In genomic region chr3:25807559-25807958, GRCm38 (mm10) we compare ENCODE assay signal across 9 mouse cellular contexts.
DNase-seq lines count a peak whose midpoint lies in the region; ATAC-seq and TF ChIP-seq lines count a peak whose summit lies in the region.
"Had no signal": no experiment of that assay in that cellular context is flagged by ENCODE, and none has a peak within 500 bp of the region (broad histone marks: within the 10 kb centered on the region; RNA-seq: fewer than 3 reads in every experiment).

No protein-coding gene starts in this region.

- H3K36me3 ChIP-seq in kidney, embryonic 14.5 days (ENCODE audit: control insufficient read depth, insufficient read depth, low read length): no peaks in the 10 kb centered on the region
- no peaks in the 10 kb centered on the region for H3K36me3 ChIP-seq in embryonic facial prominence, embryonic 10.5 days (replicated peaks)
- H3K36me3 ChIP-seq in neural tube, embryonic 15.5 days: no peaks in the 10 kb centered on the region
- no peaks in the 10 kb centered on the region for H3K36me3 ChIP-seq in intestine, embryonic 15.5 days
- H3K36me3 ChIP-seq: liver, embryonic 15.5 days had no signal

- H3K4me3 ChIP-seq in kidney, embryonic 14.5 days (ENCODE audit: low read length): no peak overlapping the region
- no peak overlapping the region for H3K4me3 ChIP-seq in embryonic facial prominence, embryonic 10.5 days
- no peak overlapping the region for H3K4me3 ChIP-seq in layer of hippocampus, adult 2 months
- no peak overlapping the region for H3K4me3 ChIP-seq in neural tube, embryonic 15.5 days (replicated peaks)
- H3K4me3 ChIP-seq in intestine, embryonic 15.5 days (replicated peaks): no peak overlapping the region
- H3K4me3 ChIP-seq: liver, embryonic 15.5 days had no signal

- H3K4me2 ChIP-seq in kidney, embryonic 14.5 days (replicated peaks; ENCODE audit: low read depth, low read length): no peak overlapping the region
- H3K4me2 ChIP-seq in neural tube, embryonic 15.5 days: no peak overlapping the region
- no peak overlapping the region for H3K4me2 ChIP-seq in intestine, embryonic 15.5 days (replicated peaks)
- H3K4me2 ChIP-seq: liver, embryonic 15.5 days had no signal

- DNase-seq in kidney, postnatal 10 days: no peak
- DNase-seq in embryonic facial prominence, embryonic 10.5 days (ENCODE audit: low spot score): peak; percentile 56
- DNase-seq in layer of hippocampus, adult 2 months (ENCODE audit: low spot score in 2 of 2): peak; percentile 46 to 51
- no peak for DNase-seq in natural killer cell, adult 2 months (ENCODE audit: low spot score in 2 of 2)
- no peak for DNase-seq in urinary bladder, postnatal 36 days (ENCODE audit: low spot score in 2 of 2)

- peak; percentile 80; the same call in 1 of the 2 replicates for ATAC-seq in kidney, embryonic 14.5 days (ENCODE audit: low FRiP score, low TSS enrichment)
- ATAC-seq in neural tube, embryonic 15.5 days (ENCODE audit: low FRiP score): peak; percentile 95
- no peak for ATAC-seq in intestine, embryonic 15.5 days

- H3K9me3 ChIP-seq in kidney, embryonic 14.5 days (ENCODE audit: control insufficient read depth, low read length): no peaks in the 10 kb centered on the region
- H3K9me3 ChIP-seq in embryonic facial prominence, embryonic 10.5 days: no peaks in the 10 kb centered on the region
- no peaks in the 10 kb centered on the region for H3K9me3 ChIP-seq in neural tube, embryonic 15.5 days (replicated peaks)
- no peaks in the 10 kb centered on the region for H3K9me3 ChIP-seq in intestine, embryonic 15.5 days
- H3K9me3 ChIP-seq: liver, embryonic 15.5 days had no signal

- WGBS in kidney, embryonic 14.5 days: 49% methylated on average over 3 of the region's 3 CpGs
- 47% methylated on average over 3 of the region's 3 CpGs for WGBS in embryonic facial prominence, embryonic 10.5 days
- 15% methylated on average over 3 of the region's 3 CpGs for WGBS in neural tube, embryonic 15.5 days
- 41% methylated on average over 3 of the region's 3 CpGs for WGBS in intestine, embryonic 15.5 days

- no peaks in the 10 kb centered on the region for H3K27me3 ChIP-seq in kidney, embryonic 14.5 days (ENCODE audit: control insufficient read depth, insufficient read depth, low read length)
- no peaks in the 10 kb centered on the region for H3K27me3 ChIP-seq in embryonic facial prominence, embryonic 10.5 days (replicated peaks; ENCODE audit: low read depth, poor library complexity, severe bottlenecking)
- H3K27me3 ChIP-seq in neural tube, embryonic 15.5 days (replicated peaks): no peaks in the 10 kb centered on the region
- no peaks in the 10 kb centered on the region for H3K27me3 ChIP-seq in intestine, embryonic 15.5 days (replicated peaks)
- H3K27me3 ChIP-seq: liver, embryonic 15.5 days had no signal

- H3K27ac ChIP-seq in kidney, embryonic 14.5 days (ENCODE audit: low read depth, low read length): no peak overlapping the region
- H3K27ac ChIP-seq in embryonic facial prominence, embryonic 10.5 days (replicated peaks): no peak overlapping the region
- peak overlapping the region; percentile 43 for H3K27ac ChIP-seq in layer of hippocampus, adult 2 months
- H3K27ac ChIP-seq in neural tube, embryonic 15.5 days (replicated peaks): 0 out of 2 replicates have a peak overlapping the region, but pooled peaks have one; percentile 20
- H3K27ac ChIP-seq in intestine, embryonic 15.5 days: no peak overlapping the region
- H3K27ac ChIP-seq: liver, embryonic 15.5 days had no signal

- no peak for TF ChIP-seq CTCF in layer of hippocampus, adult 2 months (conservative IDR thresholded peaks at IDR 0.05)

- no peak overlapping the region for H3K9ac ChIP-seq in kidney, embryonic 14.5 days (ENCODE audit: low read depth, low read length)
- no peak overlapping the region for H3K9ac ChIP-seq in neural tube, embryonic 15.5 days (replicated peaks)
- H3K9ac ChIP-seq in intestine, embryonic 15.5 days: no peak overlapping the region
- H3K9ac ChIP-seq: liver, embryonic 15.5 days had no signal

- no peaks in the 10 kb centered on the region for H3K4me1 ChIP-seq in kidney, embryonic 14.5 days (ENCODE audit: control insufficient read depth, insufficient read depth, low read length)
- H3K4me1 ChIP-seq in embryonic facial prominence, embryonic 10.5 days: no peaks in the 10 kb centered on the region
- H3K4me1 ChIP-seq in neural tube, embryonic 15.5 days: peaks cover 7% of the 10 kb centered on the region
- no peaks in the 10 kb centered on the region for H3K4me1 ChIP-seq in intestine, embryonic 15.5 days (replicated peaks)
- H3K4me1 ChIP-seq: liver, embryonic 15.5 days had no signal

Comparison
In these comparisons a context has a peak if more than half of its experiments do, and no peak if none do; other contexts are left out.
1. H3K27ac ChIP-seq: peak in layer of hippocampus, adult 2 months (single experiment) and neural tube, embryonic 15.5 days (single experiment); none in kidney, embryonic 14.5 days (single experiment), embryonic facial prominence, embryonic 10.5 days (single experiment) and intestine, embryonic 15.5 days (single experiment).
2. DNase-seq: peak in embryonic facial prominence, embryonic 10.5 days (single experiment) and layer of hippocampus, adult 2 months (2 of 2); none in kidney, postnatal 10 days (single experiment), natural killer cell, adult 2 months (0 of 2) and urinary bladder, postnatal 36 days (0 of 2).